Mouse (Mus musculus) neutrophil, adult 5-6 weeks (primary cell): Measurements from ENCODE around the gene Kmt2b. TPM values are rescaled to one million over a fixed set of nuclear protein-coding genes. Genes with fewer than 3 reads are reported as not detected.

Experiments used
- ATAC-seq: fragments of 151-379, 151-347 bp; 2 replicates; pipeline ENCODE4 v1.8.0; 2017; ENCODE audit warnings: mild to moderate bottlenecking, moderate TSS enrichment; ENCODE audit not compliant: insufficient number of reproducible peaks, poor library complexity, low FRiP score, severe bottlenecking; ENCODE audit errors: extremely low read depth
- total RNA-seq: library from RNA; stranded (forward); fragments of 200-1000 nt; gene quantifications from 2 replicates; pipeline ENCODE4 v1.2.3, GENCODE M21; 2017

The Kmt2b gene
- 36.5 and 64.7 TPM in 2 replicates for total RNA-seq

DNA sequence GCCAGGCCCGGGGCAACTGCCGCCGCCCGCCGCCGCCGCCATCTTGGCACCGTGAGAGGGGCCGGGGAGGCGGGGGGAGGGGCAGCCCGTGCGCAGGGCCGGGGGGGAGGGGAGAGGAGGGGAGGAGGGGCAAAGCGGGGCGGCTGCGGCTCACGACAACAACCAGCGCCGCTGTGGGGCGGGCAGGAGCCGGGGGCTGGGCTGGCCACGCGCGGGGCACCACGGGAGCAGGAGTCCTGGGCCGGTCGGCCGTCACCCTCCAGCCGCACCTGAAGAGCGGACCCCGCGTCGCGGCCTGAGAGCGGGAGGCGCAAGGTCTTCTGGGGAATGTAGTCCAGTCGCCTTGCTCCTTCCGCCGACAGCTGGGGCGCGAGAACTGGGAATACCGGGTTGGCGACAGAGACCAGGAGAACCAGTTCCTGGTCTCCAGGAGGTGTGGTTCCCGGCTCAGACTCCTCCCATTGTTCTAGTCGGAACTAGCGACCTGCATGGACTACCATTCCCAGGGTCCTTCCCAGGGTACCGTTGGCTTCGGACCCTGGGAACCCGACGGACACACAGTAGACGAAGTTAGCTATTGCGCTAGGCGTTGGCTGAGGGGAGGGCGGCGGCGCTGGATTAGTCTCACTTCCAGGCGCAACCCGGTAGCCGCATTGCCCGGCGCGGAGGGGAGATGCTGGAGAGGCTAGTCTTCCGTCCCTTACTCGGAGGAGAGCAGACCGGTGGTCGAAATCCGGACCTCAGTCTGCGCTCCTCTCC is at the start of gene Kmt2b:
TSS of gene Kmt2b (minus strand) at position 51 of the 759 bp plus-strand sequence.
- ATAC-seq = peak; percentile 85

DNA sequence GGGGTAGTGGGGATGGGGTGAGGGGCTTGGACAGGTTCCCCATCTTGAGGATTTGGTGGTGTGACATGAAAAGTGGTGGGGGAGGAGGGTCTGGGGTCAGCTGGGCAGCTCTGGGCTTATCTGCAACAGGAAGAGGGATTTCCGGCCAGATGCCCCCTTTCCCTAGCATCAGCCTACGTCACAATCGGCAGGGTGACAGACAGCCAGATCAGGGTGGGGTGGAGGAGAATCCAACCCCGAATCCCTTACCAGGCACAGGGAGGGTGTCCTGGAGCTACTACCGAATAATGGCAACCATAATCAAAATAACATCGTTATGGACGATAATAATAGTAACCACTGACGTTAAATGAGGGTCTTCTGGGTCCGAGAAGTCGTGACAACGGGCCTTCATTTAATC is 47.9 kb upstream of the Kmt2b start:
- ATAC-seq = no peak

DNA sequence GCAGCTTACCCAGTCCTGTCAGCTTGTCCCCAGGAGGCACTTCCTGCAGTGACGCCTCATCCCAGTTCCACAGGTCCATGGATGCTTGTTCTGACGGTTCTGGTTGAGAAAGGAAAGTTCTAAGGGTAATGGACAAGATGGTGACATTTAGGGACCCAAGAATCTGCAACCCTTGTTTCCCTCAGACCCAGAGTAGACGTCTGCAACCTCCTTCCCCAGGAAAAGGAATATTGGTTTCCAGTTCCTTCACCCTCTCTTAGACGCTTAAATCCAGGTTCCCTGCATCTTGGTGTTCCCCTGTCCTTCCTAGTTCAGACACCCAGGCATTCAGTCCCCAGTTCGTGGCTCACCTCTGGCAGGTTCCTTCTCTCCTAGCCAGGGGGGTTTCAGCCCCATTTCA is 47.2 kb upstream of the Kmt2b start, which contains the start of gene Etv2:
TSS of gene Etv2 (minus strand) at position 101 of the 400 bp plus-strand sequence.
- ATAC-seq = no peak

DNA sequence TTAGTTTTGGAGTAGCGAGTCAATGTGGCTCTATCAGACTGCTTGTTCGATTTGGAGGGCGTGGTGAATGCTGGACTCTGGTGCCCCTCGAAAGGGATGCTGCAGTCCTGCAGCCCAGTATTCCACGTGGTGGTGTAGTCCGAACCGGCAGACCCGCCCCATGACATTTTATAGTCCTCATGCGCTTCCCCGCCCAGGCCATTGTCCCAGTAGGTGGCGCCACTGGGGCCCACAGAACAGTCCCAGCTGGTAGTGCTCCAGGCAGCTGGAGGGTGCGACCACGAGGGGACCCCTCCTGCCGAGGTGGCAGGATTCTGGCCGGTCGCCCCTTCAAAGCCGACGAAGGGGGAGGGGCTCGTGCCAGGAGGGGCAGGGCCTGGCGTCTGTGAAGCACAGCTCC is 46.1 kb upstream of the Kmt2b start:
- ATAC-seq = peak; percentile 39; the same call in 1 of the 2 replicates

DNA sequence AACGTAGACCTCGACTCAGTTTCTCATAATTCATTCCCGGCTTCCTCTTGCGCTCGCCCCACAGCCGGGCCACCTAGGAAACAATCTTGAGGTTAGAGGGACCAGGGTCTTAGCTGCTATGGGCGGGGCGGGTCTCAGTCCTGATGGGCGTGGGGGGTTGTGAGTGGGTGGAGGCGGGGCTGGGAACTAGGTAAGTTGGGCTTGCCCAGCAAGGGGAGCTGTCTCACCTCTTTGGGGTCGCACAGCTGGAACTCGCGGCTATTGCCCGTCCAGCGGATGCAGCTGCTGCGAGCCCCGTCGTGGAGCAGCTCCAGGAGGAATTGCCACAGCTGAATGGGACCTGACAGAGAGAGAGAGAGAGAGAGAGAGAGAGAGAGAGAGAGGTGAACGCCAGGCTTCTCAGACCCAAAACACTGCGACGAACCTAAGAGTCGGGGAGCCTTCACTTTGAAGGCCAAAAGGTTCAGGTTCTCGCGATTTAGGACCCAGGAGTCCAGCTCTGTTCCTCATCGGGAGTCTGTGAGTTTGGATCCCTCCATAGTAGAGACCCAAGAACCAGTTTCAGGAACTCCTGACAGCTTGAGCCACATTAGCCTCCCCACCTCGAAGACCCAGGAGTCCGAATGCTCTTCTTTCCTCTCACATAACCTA is 45.4 kb upstream of the Kmt2b start:
- ATAC-seq = no peak

DNA sequence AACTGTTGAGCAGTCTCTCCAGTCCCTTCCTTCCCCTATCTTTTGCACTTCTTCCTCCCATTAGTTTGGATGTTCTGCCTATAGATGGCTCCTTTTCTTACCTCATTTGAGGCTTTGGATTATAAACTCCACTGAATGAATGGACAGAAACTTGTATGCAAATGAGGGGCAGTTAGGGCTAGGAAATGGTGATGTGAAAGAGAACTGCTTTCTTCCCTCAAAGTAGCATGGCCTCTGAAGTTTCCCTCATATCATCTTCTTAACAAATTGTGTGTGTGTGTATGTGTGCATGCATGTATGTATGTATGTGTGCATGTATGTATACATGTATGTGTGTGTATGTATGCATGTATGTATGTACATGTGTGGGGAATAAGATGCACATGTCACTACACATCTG is 40.5 kb upstream of the Kmt2b start:
- no peak for ATAC-seq

DNA sequence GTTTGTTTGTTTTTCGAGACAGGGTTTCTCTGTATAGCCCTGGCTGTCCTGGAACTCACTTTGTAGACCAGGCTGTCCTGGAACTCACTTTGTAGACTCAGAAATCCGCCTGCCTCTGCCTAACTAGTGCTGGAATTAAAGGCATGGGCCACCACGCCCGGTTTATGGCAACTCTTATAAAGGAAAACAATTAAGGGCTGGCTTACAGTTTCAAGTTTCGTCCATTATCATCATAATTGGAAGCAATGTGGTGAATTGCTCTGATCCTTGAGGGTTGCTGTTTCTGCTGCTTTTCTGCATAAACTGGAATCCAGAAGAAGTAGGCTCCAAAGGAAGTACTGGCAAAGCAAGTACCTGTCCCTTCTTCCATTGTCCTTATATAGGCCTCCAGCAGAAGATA is 38.1 kb upstream of the Kmt2b start:
- ATAC-seq = no peak

DNA sequence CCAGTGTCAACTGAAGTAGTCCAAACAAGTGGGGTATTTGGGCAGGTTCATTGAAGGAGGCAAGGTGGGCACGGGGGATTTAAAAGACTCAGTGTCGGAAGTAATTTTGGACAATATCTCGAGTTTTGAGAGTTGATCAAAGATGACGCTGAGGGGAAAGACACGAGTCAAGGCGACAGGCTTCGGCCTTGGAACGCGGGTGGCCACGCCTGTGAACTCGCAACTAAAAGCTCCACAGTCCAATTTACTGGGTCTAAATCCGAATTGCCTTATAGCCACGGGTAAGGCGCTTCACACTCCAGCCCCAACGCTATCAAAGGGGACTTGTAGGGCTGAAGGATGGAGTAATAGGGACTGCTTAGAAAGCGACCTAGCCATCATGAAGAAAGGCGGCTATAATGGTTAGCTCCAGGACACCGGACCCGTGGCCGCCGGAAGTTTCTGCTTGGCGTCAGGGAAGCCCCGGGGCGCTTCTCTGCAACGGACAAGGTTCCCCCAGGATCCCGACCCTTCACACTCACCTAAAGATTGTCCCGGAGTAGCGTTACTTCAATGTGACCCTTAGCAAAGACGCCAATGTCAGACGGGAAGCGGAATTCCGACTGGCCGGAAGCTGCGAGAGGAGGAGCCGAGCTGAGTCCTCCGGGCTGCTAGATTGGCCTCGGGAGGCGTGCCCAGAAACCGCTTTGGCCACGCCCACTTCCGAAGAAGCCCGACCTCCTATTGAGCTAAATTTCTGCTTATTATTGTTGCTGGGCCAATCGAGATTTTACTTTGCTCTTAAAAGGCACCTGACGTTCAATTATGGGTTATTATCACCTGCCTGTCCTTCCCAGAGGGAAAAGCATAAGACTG is 37.2 kb upstream of the Kmt2b start, which contains the start of gene Cox6b1:
TSS of gene Cox6b1 (minus strand) at position 622 of the 855 bp plus-strand sequence.
- peak; percentile 98 for ATAC-seq

DNA sequence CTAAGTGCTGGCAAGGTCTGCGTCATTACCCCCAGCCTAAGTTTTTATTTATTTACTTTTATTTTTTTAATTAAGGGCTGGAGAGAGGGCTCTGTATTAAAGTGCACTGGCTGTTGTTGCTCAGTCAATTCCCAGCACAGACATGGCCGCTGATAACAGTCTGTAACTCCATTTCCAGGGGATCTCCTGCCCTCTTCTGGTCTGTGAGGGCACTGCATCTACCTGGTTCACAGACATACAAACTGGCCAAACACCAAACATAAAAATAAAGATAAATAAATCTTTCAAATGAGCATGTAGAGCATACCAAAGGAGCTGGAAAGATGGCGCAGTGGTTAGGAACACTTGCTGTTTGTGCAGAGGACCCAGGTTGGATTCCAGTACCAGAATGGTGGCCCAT is 30.7 kb upstream of the Kmt2b start:
- ATAC-seq = 0 out of 2 replicates have a peak, but pooled peaks have one; percentile 26

DNA sequence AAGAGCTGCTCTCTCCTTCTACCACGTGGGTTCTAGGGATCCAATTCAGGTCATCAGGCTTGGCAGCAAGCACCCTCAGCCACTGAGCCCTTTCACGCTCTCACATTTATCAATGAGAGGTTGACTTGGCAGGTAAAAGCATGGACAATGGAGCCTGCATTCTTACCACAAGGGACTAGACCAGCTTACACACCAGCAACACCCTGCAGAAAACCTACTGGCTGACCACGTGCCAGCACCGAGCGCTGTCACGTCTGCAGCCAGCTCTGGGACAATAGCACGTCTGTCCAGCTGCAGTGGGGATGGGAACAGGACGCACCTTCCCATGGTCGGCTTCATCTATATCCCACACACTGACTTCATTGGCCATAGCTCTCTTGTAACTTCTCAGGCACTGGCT is 30.1 kb upstream of the Kmt2b start:
- ATAC-seq = no peak

DNA sequence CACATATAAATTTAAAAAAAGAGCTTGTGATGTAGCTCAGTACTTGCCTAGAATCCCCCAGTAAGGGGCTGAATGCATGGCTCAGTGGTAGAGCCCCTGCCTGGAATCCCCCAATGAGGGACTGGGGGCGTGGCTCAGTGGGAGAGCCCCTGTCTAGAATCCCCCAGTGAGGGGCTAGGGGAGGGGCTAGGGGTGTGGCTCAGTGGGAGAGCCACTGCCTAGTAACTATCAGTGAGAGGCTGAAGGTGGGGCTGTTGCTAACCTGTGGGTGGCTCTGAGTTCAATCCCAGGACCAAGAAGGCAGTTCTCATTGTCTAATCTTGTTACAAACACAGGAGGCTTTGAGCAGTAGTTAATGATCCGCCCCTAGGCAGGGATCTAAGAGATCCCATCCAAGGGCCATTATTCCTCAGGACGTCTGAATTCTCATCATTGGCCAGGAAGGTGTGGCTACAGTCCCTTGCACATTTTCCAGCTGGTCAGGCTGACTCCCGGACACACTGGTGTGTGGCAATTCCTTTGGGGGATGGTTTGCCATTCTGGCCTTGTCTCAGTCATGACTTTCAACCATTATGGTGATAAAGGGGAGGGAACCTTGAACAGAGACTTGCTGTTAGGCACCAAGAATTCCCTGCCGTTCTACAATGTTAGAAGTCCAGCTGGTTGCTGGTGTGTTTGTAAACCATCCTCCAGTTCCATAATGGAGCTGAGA is 26.7 kb upstream of the Kmt2b start:
- no peak for ATAC-seq

DNA sequence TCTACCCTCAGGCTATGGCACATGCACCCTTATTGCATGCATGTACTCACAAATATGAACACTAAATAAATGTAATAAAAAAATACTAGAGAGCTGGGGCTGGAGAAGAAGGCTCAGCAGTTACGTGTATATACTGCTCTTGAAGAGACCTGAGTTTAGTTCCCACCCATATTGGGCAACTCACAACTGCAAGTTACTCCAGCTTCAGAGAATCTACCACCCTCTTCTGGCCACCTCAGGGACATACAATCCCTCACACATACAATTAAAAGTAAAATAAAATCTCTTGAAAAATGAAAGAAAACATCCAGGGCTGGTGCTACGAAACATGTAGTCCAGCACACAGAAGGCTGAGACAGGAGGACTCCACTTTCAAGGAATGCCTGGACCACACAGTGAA is 25.9 kb upstream of the Kmt2b start:
- no peak for ATAC-seq

DNA sequence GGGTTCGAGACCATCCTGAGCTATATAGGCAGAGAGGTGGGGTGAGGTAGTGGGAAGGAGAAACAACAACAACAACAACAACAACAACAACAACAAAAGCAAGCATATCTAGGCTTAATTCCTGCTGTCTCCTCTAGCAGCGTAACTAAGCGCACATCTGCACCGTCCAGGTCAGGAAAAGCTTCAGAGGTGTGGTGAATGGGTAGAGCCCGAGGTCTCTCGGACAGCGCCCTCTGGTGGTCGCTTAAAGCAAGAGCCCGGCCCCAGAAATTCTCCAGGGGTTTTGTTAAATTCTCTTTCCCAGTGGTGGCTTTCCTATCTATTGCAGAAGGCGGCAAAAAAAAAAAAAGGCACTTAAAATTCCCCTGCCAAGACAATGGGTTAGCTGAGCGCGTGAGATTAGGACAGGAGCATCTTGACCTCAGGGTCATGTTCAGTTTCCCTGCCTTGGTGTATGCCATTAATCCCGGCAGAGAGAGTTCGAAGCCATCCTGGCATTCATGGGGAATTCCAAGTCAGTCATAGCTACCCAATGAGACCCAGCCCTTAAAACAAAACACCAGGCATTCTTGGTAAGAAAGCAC is 25.1 kb upstream of the Kmt2b start:
- peak; percentile 67; the same call in 1 of the 2 replicates for ATAC-seq

DNA sequence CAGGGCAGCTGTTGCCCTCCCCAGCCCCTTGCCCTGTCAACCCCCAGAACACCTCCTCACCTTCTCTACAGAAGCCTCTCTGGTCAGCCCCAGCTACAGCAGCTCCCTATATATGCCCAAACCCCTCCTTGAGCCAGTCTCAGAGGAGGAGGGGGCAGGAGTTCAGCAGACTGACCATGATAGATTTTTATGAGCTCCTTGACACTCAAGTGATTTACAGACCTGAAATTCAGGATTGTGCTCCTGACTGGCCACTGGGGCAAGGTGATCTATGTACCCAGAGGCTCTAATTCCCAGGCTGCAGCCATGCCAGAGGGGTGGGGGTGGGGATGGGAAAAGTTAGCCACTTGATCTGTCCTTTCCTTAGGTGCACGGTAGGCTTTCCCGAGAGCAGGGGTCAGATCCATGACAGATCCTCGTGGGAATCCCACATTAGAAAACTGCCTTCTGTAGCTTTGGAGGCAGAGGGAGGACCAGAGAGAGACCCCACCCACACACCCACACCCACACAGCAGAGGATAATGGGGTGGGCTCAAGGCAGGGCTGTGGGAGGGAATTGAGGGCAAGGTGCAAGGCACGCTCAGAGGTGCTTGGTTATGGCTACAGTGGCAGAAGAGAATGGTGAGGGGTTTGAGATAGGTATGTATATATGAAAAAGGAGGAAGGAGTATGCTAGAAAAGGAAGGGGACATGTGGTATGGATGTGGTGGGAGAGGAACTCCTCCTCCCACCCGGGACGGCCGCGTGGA is 24.3 kb upstream of the Kmt2b start, which contains the start of gene Upk1a:
TSS of gene Upk1a (minus strand) at position 194 of the 749 bp plus-strand sequence.
- no peak for ATAC-seq

DNA sequence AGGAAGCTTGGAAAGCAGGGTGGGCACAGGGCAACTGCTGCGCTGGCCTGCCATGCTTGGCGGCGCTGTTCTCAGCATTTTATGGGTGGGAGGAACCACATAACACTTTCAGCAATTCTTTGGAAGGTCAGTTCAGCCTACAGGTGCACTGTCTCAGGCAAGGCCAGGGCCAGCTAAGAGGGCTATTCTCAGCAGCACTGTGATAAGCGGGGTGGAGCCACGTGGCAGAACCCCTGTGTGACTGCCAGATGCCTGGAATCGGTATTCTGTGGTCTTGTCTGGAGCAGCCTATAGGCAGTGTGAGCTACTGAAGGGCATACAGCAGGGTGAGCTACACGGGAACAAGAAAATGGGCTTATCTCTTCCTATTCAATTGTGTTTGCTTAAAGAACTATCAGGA is 21.5 kb upstream of the Kmt2b start:
- ATAC-seq = no peak

DNA sequence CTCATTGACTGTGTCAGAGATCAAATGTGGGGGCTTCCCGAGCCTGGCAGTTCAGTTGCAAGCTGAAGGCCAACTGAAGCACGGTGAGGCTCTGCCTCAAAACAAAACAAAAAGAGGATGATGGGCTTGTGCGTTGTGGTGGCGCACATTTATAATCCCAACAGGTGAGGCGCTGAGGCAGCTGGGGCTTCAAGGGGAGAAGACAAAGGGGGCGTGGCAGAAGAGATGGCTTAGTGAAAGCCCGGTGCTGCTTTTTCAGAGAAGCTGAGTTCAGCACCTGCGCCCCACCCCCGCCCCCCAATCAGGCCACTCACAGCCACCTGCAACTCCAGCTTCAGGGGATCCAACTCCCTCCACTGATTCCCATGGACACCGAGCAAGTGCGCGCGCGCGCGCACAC is 19.9 kb upstream of the Kmt2b start:
- ATAC-seq = no peak

DNA sequence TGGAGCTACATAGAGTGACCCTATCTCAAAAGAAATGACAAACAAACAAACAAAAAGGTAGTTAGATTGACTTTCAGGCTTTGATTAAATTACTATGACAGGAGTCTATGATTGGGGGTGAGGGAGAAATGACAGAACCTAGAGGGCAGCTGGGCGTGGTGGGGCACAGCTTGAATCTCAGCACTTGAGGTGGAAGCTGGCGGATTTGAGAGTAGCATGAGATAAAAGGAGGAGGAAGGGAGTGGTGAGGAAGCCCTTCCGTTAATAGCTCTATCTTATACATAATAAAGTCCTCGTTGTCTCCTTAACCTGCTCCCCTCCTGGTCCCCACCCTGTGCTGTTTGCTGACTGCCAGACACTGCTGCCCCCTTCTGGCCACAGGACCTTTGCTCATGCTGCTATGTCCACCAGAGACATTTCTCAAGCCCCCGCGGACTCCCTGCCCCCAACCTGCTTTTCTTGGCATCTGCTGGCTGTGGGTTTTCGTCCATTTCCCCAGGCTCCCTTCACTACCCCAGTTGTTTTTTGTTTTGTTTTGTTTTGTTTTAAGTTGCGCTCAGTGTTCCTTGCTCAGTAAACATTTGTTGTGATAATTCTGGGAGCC is 19.3 kb upstream of the Kmt2b start:
- ATAC-seq = peak; percentile 67; the same call in 1 of the 2 replicates
